Mouse (Mus musculus): ENCODE measurements around the gene Mettl3.
A peak's percentile ranks its signal among the peaks of the same experiment; 100 is the strongest.
"Not testable (repeated sequence)": the region's sequence is repeated elsewhere in the genome, so short reads cannot be mapped to it uniquely, and the experiment has no call there.

Mettl3 gene

DNA sequence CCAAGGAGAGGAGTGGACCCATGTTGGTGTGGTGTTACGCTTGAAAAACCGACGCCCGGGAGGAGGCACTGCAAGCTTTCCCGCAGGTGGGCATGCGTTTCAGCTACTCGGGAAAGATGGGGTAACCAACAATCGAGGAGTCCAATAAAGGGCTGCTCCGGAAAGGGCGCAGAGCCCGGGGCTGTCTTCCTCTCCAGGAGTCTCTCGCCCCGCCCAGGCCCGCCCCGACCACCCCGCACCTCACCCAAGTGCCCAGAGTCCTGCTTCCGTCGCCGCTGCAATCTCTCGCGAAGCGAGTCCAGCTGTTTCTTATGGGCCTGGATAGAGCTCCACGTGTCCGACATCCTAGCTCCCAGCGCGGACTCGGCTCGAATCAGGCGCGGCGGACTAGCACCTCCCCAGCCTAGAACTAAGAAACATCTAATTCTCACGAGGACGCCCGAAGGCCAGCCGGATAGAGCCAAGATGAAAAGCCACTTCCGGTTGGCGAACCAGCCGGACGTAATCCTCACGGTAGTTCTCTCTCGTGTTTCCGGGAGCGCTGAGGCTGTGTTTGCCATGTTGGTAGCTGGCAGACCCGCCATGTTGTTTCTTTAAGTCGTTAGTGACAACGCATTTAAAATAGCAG, at the start of gene Mettl3:
Gene Mettl3 (minus strand): TSS at position 485 of the 628 bp plus-strand sequence.
- peak; percentile 77 to 82 for DNase-seq (ENCODE audit: low spot score in 2 of 2)

DNA sequence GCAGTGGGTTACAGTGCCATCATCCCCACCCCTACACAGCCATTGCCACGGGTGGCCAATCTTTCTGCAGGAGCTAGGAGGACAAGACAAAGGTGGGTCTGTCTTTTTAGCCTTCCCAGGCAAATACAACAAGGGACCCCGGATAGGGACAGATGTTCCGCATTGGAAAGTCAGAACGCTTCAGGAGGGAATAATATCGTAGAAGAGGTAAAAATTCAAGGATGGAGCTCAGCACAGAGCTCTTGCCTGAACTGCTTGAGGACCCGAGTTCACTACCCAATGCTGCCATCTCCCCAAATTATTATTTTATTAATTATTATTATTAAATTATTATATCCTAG, 34.6 kb upstream of the Mettl3 start:
- DNase-seq (ENCODE audit: low spot score in 2 of 2), result no peak

DNA sequence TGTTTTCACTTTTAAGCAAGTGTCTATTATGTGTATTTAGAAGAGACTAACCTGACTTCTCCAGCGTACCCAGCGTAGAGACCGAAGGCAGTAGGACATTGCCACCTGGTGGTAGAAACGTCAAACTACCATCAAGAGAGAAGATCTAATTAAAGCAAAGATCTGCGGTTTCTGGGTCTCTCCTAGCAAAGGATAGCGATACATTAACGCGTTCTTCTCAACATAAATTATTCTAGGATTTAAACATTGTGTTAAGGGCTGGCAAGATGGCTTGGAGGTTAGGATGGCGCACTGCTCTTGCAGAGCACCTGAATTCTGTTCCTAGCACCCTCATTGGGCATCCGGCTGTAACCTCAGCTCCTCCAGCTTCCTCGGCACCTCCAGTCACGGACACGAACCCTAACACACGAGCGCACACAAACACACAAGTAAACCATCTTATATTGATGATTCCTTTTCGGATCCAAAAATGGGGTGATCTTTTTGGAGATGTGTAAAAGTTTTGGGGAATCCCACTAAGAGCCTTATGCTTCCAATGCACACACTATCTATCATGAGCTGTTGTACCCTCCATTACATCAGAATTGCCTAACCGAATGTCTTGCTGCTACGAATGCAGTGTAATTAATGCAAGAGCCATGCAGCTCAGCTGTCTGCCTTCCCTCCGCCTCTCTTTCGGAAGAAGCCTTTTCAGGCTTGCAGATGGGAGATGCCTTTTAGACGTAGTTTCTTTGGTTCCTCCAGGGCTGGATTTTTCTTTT, 34.0 kb upstream of the Mettl3 start:
- DNase-seq (ENCODE audit: low spot score in 2 of 2), result peak in 1 of 2 experiments; percentile 47

DNA sequence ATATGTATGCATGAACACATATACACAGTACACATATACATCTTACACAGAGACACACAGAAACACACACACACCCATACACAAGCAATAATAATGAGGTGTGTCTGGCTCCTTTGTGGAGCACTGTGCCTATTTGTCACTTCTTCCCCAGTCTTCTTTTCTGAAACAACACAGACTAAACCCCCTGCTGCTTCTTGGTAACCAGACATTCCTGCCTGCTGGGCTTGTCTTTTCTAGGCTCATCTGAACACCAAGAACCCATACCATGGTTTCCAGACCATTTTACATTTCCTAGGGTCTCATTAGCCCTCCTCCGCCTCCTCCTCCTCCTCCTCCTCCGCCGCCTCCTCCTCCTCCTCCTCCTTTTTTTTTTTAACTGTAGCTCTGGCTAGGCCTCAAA, 27.2 kb upstream of the Mettl3 start:
- no peak for DNase-seq (ENCODE audit: low spot score in 2 of 2)

DNA sequence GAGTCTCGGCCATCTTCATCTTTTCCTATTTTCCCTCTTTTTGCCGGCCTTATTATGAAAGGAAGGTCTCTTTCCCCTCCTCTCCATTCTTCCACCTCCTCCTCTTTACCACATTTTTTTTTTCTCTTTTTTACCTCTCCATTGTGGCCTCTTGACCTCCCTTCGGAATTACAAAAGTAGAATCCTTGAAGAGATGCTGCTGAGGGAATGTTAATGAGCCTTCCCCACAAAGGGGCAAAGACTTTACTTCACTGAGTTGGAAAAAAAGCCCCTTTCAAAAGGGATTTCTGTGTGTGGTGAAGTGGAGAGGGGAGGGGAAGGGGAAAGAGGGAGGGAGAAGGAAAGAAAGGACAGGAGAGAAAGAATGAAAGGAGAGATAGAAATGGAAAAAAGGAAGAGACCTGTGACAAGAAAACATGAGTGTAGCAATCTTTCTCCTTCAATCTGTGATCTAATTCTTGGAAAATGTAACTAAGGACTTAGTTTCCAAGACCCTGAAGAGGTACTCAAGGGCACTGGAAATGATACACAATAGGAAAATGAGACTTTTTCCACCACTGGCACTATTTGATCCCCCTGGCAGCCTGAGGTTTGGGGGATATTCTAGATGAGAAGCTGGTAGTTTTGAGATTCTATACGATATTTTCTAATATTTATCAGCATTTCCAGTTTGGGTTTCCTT, 26.3 kb upstream of the Mettl3 start:
- no peak for DNase-seq (ENCODE audit: low spot score in 2 of 2)

DNA sequence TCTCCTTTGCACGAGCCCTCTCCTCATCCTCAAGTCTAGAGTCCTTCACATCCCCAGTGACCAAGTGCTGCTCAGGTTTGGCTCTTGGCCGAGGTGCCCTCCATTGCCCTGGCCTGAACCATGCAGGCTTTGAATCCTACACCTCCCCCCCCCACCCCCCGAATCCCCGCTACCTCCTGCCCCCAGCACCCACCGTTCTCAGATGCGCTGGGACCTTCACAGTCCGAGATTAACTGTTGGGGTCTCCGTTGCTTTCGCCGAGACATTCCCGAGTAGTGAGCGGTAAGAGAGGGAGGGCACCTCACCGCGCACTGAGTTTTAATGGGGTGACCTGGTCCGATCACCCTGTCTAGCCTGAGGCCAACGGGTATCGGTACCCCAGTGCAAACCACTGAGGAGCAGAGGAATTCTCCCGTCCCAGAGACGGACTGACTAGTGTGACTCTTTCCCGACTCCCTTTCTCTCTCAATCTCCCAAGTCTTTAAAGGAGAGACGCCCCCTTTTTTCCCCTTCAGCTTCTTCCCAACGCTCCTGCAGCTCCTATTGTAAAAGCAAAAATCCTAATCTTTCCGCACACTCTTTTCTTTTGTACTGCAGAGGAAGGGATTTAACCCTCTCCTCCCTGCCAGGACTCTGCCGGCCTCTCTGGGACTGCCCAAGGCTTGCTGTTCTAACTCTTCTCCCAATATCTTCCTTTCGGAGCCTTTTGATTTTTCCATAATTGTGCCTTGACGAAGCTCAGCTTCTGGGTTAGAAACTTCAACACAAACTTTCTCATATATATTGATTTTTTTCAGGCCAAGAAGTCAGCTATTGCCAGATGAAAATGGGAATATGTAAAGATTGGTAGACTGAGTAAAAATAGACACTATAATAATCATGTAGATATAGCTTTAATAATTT, 23.2 kb upstream of the Mettl3 start, which contains the start of gene Sall2:
Gene Sall2 (minus strand): TSS at position 853 of the 903 bp plus-strand sequence.
- no peak for DNase-seq (ENCODE audit: low spot score in 2 of 2)

DNA sequence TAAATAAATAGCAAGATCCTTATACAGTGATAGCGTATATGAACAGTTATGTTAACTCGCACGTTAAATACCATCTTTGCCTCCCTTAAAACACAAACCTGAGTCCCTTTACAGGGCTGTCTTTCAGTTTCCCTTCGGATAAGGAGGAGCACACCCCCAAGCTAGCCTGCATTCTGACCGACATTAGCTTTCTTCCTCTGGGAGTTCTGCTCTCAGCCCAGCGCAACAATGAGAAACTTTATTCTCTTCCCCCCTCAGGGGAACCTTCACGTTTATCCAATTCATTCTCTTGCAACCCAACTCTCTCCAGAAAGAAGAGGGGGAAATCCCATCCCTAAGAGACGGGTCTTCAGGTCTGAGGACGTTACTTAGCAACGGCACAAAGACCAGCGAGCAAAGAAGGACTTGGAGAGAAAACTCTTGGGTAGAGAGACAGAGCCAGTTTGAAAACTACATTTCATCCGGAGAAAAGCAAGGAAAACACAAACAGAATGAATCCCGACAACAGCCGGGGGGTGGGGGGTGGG, 22.5 kb upstream of the Mettl3 start:
- no peak for DNase-seq (ENCODE audit: low spot score in 2 of 2)

DNA sequence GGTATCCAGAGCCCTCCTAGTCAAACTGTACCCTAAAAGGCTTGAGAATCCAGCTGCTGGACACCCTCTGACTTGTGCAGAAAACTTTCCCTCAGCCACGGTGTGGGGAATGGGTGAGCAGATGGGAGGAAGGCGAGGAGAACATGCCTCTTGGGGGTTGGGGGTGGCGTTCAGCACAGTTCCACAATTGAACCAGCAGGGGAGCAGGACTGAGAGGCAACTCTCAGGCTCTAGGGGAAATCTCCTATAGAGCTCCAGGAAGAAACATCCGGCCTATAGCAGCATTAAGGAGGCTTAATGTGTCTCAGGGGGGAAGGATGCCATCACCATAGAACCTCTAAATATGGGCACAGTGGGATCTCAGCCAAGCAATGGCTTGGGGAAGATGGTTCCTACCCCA, 21.0 kb upstream of the Mettl3 start:
- no peak for DNase-seq (ENCODE audit: low spot score in 2 of 2)

DNA sequence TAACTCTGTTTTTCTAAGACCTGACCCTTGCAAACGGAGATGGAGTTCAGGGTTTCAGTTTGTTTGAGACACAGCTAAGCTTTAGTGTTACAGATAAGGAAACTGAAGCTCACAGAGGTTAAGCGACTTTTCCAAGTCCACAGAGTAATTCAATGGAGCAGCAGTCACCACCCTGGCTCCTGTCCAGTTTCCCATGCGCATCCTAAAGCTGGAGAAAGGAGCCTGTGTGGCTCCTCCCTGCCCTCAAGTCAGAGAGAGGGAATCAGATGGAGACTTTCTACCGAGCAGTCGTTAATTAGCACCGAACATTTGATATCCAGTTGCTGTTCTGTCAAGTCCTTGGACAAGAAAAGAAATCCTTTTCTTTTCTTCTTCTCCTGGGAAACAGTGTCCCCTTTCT, 14.4 kb upstream of the Mettl3 start:
- no peak for DNase-seq (ENCODE audit: low spot score in 2 of 2)

DNA sequence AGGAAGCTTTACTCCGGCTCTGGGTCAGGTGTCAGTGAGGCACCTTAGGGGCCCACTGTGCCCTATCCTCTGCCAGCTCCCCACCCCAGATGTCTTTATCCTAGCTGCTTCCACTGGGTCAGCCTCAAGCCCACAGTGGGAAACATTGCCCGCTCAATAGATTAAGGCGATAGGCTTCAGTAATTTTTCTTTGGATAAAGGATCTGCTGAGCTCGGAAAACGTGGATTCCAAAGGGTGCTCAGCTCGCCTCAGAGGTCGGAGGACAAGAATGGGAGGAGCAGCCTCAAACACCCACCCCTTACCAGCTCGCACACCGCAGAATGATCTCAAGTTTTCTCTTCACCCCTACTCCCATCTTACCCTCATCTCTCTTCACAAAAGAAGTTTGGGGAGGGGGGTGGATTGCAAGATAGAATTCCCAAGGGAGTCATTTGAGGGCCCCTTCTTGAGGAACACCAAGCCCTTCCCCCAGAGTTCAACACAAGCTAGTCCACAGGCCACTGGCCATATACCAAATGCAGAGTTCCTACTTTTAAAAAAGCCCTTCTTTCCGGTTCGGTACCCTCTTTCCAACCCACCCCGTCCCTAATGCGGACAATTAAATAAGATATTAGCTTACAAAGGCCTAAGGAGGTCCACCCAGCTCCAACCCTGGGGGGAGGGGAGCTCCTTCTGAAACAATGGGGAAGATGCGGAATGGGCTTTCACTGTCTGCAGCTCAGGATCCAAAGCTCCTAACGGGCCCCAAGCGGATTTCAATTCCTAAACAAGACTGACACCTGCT, 11.7 kb upstream of the Mettl3 start:
- no peak for DNase-seq (ENCODE audit: low spot score in 2 of 2)

DNA sequence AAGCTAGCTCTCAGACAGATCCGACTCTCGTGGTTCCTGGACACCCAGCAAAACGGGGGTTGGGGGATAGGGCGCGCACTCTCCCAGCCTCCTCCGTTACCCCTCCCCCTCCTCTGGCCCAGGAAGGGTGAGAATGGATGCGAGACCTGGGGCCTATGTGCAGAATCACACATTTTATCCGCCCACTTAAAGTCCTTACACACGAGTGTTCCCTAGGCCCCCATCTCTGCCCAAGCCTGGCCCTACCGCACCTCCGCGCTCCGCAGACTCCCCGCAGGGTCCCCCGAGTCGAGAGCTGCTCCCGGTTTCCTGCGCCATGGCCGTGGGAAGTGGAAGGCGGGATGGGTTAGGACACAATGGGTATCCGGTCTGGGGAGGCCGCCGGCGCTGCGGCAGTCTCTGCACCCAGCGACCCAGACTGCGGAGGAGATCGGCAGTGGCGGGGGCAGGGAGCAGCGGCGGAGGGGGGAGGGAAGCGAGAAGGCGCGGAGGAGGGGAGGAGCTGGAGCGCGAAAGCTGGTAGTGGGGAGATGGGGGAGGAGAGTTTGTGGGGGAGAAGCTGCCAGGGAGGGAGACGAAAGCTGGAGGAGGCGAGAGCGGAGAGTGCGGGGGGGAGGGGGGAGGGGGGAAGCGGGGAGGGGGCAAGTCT, 11.0 kb upstream of the Mettl3 start:
- DNase-seq (ENCODE audit: low spot score in 2 of 2), result peak in 1 of 2 experiments; percentile 15

DNA sequence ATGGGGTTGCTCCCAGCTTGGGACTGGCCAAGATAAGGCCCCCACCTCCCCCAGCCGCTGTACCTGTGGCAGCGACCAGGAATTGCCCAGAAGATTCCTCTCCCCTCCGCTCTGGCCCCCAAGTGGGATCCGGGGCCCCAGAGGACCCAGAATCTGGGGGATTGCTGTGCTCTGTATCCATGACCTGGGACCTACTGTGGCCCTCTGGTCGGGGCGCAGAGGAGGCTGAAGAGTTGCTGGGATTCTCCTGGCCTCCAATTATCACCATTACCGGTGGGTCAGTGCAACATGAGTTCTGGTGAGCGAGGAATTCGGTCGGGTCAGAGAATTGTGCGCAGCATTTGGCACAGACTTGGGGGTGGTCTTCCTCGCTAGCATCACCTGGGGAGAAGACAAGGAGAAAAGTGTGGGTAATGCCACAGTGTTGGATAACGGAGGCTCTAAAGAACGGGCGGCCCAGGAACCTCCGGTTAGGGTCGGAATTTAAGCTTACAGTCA, 10.4 kb upstream of the Mettl3 start:
- DNase-seq (ENCODE audit: low spot score in 2 of 2), result no peak

DNA sequence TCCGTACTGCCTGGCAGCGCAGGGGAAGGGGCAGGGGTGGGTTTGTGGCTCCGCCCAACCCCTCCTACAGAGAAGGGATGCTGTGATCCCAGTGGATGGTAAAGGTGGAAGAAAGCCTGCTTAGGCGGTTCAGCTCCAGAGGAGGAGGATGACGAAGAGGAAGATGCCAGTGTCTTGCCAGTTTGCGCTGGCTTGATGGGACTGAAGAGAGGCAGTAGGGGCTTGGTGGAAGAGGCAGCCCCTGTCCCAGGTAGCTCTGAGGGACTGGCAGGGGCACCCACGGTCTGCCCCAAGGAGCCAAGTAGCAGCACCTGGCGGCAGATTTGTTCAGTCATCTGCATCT, 9.9 kb upstream of the Mettl3 start:
- DNase-seq (ENCODE audit: low spot score in 2 of 2), result no peak

DNA sequence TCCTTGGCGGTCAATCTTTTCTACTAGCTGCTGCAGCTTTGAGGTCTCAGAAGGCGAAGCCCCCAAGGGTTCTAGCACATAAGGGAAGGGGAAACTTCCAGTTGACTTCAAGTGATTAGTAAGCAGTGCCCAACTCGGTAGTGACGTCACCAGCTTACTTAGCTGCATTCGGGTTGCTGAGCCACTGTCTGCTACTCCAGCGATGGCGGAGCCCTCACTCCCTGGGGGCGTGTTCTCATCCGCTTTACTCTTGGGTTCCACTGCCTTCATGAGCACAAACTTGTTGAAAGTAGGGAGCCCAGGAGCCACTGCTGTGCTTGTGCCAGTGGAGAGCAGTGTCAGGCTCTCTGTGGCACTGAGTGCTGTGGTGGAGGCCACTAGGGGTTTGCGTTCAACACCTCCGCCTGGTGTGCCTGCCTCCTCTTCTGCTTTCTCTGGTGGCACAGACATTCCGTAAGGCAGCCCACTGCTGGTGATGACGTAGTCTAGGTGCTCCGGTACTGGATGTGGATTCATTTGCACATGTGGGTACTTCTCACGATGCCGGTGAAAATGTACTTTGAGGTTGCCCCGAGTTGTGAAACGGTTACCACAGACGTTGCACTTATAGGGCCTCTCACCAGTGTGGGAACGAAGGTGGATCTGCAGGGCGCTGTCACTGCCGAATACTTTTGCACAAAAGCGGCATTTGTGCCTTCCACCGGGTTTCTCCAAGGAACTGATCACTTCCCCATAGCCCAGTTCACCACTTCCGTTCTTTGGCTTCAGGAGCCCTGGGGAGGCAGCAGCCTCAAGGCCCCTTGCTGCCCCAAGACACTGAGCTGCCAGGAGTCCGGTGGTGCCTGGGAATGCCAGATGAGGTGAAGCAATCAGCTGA, 9.2 kb upstream of the Mettl3 start:
- no peak for DNase-seq (ENCODE audit: low spot score in 2 of 2)

DNA sequence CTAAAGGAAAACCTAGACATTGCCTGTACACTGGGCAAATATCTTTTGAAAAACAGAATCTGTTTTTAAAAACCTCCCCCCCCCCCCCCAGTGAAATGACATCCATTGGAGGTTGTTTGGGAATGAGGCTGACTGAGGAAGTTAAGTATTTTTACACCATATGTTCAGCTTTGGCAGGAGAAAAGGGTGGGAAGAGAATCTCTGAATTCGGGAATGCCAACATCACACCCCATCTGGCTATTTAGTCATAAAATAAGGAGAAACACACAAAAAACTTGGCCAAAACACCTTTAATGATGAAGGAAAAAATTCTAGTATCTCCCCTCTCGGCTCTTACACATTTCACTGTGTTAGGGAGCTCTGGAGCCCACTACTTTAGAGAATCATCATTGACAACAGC, 6.0 kb upstream of the Mettl3 start:
- no peak for DNase-seq (ENCODE audit: low spot score in 2 of 2)

DNA sequence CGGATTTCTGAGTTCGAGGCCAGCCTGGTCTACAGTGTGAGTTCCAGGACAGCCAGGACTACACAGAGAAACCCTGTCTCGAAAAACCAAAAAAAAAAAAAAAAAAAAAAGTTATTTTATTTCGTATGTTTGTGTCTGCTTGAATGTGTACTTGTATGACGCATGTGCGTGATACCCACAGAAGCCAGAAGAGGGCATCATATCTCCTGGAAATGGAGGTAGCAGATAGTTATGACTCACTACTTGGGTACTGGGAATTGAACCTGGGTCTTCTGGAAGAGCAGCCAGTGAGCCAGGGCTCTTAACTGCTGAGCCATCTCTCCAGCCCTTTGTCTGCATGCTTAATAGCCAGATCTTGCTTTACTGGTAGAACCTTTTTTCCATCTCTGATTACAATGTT, 5.4 kb upstream of the Mettl3 start:
- not testable (repeated sequence) for DNase-seq (ENCODE audit: low spot score in 2 of 2)

DNA sequence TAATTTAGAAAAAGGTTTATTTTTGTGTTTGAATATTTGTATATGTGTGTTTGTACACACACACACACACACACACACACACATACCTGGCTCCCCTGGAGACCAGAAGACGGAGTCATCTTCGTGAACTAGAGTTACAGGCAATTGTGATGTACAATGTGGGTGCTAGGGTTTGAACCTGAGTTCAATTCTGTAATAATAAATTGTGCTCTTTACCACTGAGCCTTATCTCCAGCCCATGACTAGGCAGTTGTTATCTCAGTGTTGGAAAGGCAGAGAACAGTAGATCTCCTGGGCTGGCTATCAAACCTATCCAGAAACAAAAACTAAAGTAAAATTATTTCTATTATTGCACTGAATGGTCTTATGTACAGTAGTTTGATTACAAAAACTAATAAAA, 1.2 kb upstream of the Mettl3 start:
- DNase-seq (ENCODE audit: low spot score in 2 of 2), result no peak

DNA sequence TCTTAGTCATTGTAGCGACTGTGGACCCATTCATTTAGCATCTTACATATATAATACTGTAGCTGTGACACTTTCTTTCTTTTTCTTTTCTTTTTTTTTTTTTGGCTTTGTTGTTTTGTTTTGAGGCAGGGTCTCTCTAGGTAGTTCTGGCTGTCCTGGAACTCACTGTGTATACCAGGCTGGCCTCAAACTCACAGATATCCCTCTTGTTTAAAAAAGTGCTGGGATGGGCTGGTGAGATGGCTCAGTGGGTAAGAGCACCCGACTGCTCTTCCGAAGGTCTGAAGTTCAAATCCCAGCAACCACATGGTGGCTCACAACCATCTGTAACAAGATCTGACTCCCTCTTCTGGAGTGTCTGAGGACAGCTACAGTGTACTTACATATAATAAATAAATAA, 1.4 kb downstream of the Mettl3 start:
- DNase-seq (ENCODE audit: low spot score in 2 of 2), result not testable (repeated sequence)

DNA sequence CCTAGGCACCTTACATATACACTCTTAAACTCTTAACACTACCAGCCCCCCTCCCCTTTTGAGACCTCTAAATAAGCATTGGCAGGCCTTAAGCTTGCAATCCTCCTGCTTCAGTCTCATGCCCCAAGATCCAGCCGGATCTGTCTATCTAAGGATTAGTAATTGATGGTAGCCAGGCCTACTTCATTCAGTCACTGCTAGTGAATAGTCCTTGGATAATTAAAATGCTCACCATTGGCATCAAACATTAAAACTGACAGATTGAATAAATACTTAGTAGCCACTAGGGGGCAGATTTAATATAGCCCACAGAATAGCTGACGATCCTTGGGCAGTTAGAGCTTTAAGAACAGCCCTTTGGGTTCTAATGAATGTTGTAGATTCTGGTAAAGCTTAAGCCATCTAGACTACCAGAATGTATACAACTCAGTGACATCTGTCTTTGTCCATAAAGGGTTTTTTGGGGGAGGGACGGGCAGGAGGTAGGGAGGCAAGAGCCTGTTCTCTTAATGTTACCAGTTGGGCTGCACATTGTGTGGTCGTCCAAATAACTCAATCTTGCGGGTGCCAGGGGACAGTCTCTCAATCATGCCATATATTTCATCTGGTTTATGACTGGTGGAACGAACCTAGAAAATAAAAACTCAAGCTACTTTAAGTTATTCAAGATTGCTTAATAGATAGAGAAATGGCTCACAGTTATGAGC, 9.2 kb downstream of the Mettl3 start:
- DNase-seq (ENCODE audit: low spot score in 2 of 2), result no peak
